Mouse (Mus musculus): ENCODE measurements around the gene Pign. TPM values are rescaled to one million over a fixed set of nuclear protein-coding genes. Genes with fewer than 3 reads are reported as not detected.
A peak's percentile ranks its signal among the peaks of the same experiment; 100 is the strongest.

Gene Pign
- 9.5 and 9.6 TPM in 2 replicates for polyA plus RNA-seq (2015; fragmentation: Nextera tagmentation; extraction: Ambion mirVana)

- H3K27me3 ChIP-seq (replicated peaks; ENCODE audit: control insufficient read depth, insufficient read depth, low read length), result no peaks in the 10 kb centered on the region
- under 1% methylated on average over 41 of the region's 41 CpGs for WGBS
- no peaks in the 10 kb centered on the region for H3K36me3 ChIP-seq (ENCODE audit: control insufficient read depth, insufficient read depth, low read length)
- H3K27ac ChIP-seq (ENCODE audit: low read length), result peak within 1 kb of the TSS; percentile 88
- ATAC-seq, result peak; percentile 99
- no peaks in the 10 kb centered on the region for H3K9me3 ChIP-seq (ENCODE audit: control insufficient read depth, low read length)
- peaks cover 3% of the 10 kb centered on the region; the same call in 1 of the 2 replicates for H3K4me1 ChIP-seq (ENCODE audit: control insufficient read depth, insufficient read depth, low read length)
- peak within 1 kb of the TSS; percentile 89 for H3K4me3 ChIP-seq (ENCODE audit: low read length)
- H3K9ac ChIP-seq (ENCODE audit: low read depth, low read length), result peak within 1 kb of the TSS; percentile 91
- peak within 1 kb of the TSS; percentile 80 for H3K4me2 ChIP-seq (ENCODE audit: low read depth, low read length)
Observed at GRCm38 (mm10) chr1:105663171-105663961, at the start of gene Pign, which contains the start of gene Relch. Pign (minus strand) TSS chr1:105663677. Relch (plus strand) TSS chr1:105663861.

- no peaks in the 10 kb centered on the region for H3K36me3 ChIP-seq (ENCODE audit: control insufficient read depth, insufficient read depth, low read length)
- H3K27ac ChIP-seq (ENCODE audit: low read length), result no peak overlapping the region
- ATAC-seq, result no peak
- no peak overlapping the region for H3K4me2 ChIP-seq (ENCODE audit: low read depth, low read length)
- no peaks in the 10 kb centered on the region for H3K9me3 ChIP-seq (ENCODE audit: control insufficient read depth, low read length)
- no peaks in the 10 kb centered on the region for H3K27me3 ChIP-seq (replicated peaks; ENCODE audit: control insufficient read depth, insufficient read depth, low read length)
- H3K9ac ChIP-seq (ENCODE audit: low read depth, low read length), result no peak overlapping the region
- H3K4me1 ChIP-seq (ENCODE audit: control insufficient read depth, insufficient read depth, low read length), result no peaks in the 10 kb centered on the region
- H3K4me3 ChIP-seq (ENCODE audit: low read length), result no peak overlapping the region
- WGBS, result 93% methylated on average over 2 of the region's 2 CpGs
Observed at GRCm38 (mm10) chr1:105712822-105713221, 49.3 kb upstream of the Pign start.

GRCm38 (mm10) chr1:105711227-105711626, 47.8 kb upstream of the Pign start:
- no peaks in the 10 kb centered on the region for H3K36me3 ChIP-seq (ENCODE audit: control insufficient read depth, insufficient read depth, low read length)
- no peak overlapping the region for H3K9ac ChIP-seq (ENCODE audit: low read depth, low read length)
- no peak overlapping the region for H3K4me3 ChIP-seq (ENCODE audit: low read length)
- H3K27me3 ChIP-seq (replicated peaks; ENCODE audit: control insufficient read depth, insufficient read depth, low read length), result no peaks in the 10 kb centered on the region
- H3K4me2 ChIP-seq (ENCODE audit: low read depth, low read length), result no peak overlapping the region
- 34% methylated on average over 1 of the region's 1 CpGs for WGBS
- no peak overlapping the region for H3K27ac ChIP-seq (ENCODE audit: low read length)
- no peaks in the 10 kb centered on the region for H3K9me3 ChIP-seq (ENCODE audit: control insufficient read depth, low read length)
- no peaks in the 10 kb centered on the region for H3K4me1 ChIP-seq (ENCODE audit: control insufficient read depth, insufficient read depth, low read length)
- no peak for ATAC-seq

DNA sequence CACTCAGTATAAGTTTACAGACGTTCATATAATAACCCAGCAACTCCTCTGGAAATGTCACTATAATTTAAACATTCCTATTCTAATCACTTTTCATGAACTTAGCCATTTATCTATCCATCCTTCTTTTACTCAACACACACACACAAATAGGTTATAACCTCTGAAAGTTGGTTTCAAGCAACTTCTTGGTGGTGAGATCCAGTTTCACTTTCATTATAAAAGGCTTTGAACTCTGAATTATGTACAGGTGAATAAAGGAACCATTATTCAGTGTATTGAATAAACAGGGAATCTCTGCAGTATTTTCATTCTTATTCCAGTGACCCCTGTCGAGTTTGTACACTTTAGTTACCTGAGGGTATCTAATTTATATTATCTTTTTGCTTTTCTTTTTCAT, 45.9 kb upstream of the Pign start:
- Histone ChIP-seq H3K9me3 (ENCODE audit: control insufficient read depth, low read length) (no peaks in the 10 kb centered on the region), H3K36me3 (ENCODE audit: control insufficient read depth, insufficient read depth, low read length) (no peaks in the 10 kb centered on the region), H3K9ac (ENCODE audit: low read depth, low read length) (no peak overlapping the region), H3K27ac (ENCODE audit: low read length) (no peak overlapping the region), H3K27me3 (replicated peaks; ENCODE audit: control insufficient read depth, insufficient read depth, low read length) (no peaks in the 10 kb centered on the region), H3K4me2 (ENCODE audit: low read depth, low read length) (no peak overlapping the region), H3K4me3 (ENCODE audit: low read length) (no peak overlapping the region), H3K4me1 (ENCODE audit: control insufficient read depth, insufficient read depth, low read length) (no peaks in the 10 kb centered on the region)
- 73% methylated on average over 2 of the region's 2 CpGs for WGBS
- ATAC-seq, result no peak

DNA sequence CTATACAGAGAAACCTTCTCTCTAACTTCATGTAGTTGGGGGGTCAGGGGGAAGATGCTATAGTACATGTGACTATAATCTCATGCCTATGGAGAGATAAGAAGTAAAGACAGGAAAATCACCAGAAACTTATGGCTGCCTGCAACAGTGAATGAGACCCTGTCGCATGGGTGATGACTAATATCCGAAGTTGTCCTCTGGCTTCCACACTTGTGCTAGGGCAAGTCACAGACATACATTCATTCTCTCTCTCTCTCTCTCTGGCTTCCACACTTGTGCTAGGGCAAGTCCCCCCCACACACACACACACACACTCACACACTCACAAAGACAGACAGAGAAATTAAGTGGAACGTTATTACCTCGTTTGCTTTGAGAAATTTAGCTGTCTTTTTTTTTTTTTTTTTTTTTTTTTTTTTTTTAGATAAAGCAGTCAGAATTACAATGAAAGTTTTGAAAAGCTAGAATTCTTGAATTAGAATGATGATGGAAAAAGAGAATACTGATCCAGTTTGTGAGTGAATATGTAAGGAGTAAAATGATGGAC, 37.6 kb upstream of the Pign start:
- no peaks in the 10 kb centered on the region for H3K4me1 ChIP-seq (ENCODE audit: control insufficient read depth, insufficient read depth, low read length)
- H3K27me3 ChIP-seq (replicated peaks; ENCODE audit: control insufficient read depth, insufficient read depth, low read length), result no peaks in the 10 kb centered on the region
- 93% methylated on average over 4 of the region's 4 CpGs for WGBS
- H3K9me3 ChIP-seq (ENCODE audit: control insufficient read depth, low read length), result no peaks in the 10 kb centered on the region
- no peak overlapping the region for H3K4me3 ChIP-seq (ENCODE audit: low read length)
- 0 out of 2 replicates have a peak, but pooled peaks cover 2% of the 10 kb centered on the region for H3K36me3 ChIP-seq (ENCODE audit: control insufficient read depth, insufficient read depth, low read length)
- H3K4me2 ChIP-seq (ENCODE audit: low read depth, low read length), result no peak overlapping the region
- no peak for ATAC-seq
- no peak overlapping the region for H3K27ac ChIP-seq (ENCODE audit: low read length)
- H3K9ac ChIP-seq (ENCODE audit: low read depth, low read length), result no peak overlapping the region

GRCm38 (mm10) chr1:105695581-105695980, 32.1 kb upstream of the Pign start:
- Histone ChIP-seq H3K4me3 (ENCODE audit: low read length) (no peak overlapping the region), H3K9ac (ENCODE audit: low read depth, low read length) (no peak overlapping the region), H3K27me3 (replicated peaks; ENCODE audit: control insufficient read depth, insufficient read depth, low read length) (no peaks in the 10 kb centered on the region), H3K4me2 (ENCODE audit: low read depth, low read length) (no peak overlapping the region), H3K9me3 (ENCODE audit: control insufficient read depth, low read length) (no peaks in the 10 kb centered on the region), H3K27ac (ENCODE audit: low read length) (no peak overlapping the region), H3K36me3 (ENCODE audit: control insufficient read depth, insufficient read depth, low read length) (no peaks in the 10 kb centered on the region), H3K4me1 (ENCODE audit: control insufficient read depth, insufficient read depth, low read length) (no peaks in the 10 kb centered on the region)
- ATAC-seq, result no peak
- WGBS, result 86% methylated on average over 2 of the region's 2 CpGs

DNA sequence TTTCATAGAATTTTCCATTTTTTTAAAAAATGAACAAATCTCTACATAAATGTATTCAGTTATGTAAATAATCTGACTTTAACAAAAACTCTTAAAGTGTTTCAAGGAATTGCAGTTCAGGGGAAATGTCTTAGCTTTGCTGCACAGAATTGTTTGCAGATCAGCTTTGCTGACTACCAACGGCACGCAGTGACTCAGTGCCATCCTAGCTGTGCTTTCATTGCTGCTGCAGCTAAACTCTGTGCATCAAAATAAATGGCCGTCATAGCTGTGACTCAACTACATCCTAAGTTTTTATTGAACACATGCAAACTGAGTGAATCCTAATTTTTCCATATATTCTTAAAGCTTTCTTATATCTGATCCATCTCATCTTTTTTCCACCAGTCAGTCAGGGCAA, 22.0 kb upstream of the Pign start:
- no peaks in the 10 kb centered on the region for H3K27me3 ChIP-seq (replicated peaks; ENCODE audit: control insufficient read depth, insufficient read depth, low read length)
- no peak overlapping the region for H3K4me3 ChIP-seq (ENCODE audit: low read length)
- WGBS, result 92% methylated on average over 3 of the region's 3 CpGs
- no peak overlapping the region for H3K9ac ChIP-seq (ENCODE audit: low read depth, low read length)
- H3K27ac ChIP-seq (ENCODE audit: low read length), result no peak overlapping the region
- no peak for ATAC-seq
- H3K9me3 ChIP-seq (ENCODE audit: control insufficient read depth, low read length), result no peaks in the 10 kb centered on the region
- H3K4me2 ChIP-seq (ENCODE audit: low read depth, low read length), result no peak overlapping the region
- H3K4me1 ChIP-seq (ENCODE audit: control insufficient read depth, insufficient read depth, low read length), result peaks cover 2% of the 10 kb centered on the region; the same call in 1 of the 2 replicates
- no peaks in the 10 kb centered on the region for H3K36me3 ChIP-seq (ENCODE audit: control insufficient read depth, insufficient read depth, low read length)

GRCm38 (mm10) chr1:105680587-105680986, 17.1 kb upstream of the Pign start:
- Histone ChIP-seq H3K27ac (ENCODE audit: low read length) (no peak overlapping the region), H3K27me3 (replicated peaks; ENCODE audit: control insufficient read depth, insufficient read depth, low read length) (no peaks in the 10 kb centered on the region), H3K4me1 (ENCODE audit: control insufficient read depth, insufficient read depth, low read length) (no peaks in the 10 kb centered on the region), H3K9me3 (ENCODE audit: control insufficient read depth, low read length) (no peaks in the 10 kb centered on the region), H3K4me2 (ENCODE audit: low read depth, low read length) (no peak overlapping the region), H3K4me3 (ENCODE audit: low read length) (no peak overlapping the region), H3K9ac (ENCODE audit: low read depth, low read length) (no peak overlapping the region), H3K36me3 (ENCODE audit: control insufficient read depth, insufficient read depth, low read length) (no peaks in the 10 kb centered on the region)
- no peak for ATAC-seq
- 84% methylated on average over 1 of the region's 1 CpGs for WGBS

DNA sequence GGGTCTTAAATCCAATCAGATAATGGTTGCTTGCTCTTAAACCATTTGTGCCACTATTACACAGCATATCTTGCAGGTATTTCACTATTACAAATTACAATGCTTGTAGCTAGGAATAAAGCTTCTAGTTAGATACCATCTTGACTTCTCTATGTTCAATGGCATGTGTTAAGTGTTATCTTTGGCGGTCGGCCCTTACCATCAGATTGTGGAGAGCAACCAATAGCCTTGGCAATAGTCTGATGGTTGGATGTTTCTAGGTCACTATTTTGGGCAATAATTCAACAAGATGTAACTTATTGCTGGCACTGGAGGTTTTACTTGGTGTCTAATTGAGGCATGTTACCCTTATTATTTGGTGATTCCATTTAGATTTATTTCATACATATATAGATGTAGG, 11.3 kb upstream of the Pign start:
- Histone ChIP-seq H3K27ac (ENCODE audit: low read length) (no peak overlapping the region), H3K4me1 (ENCODE audit: control insufficient read depth, insufficient read depth, low read length) (no peaks in the 10 kb centered on the region), H3K4me3 (ENCODE audit: low read length) (no peak overlapping the region), H3K4me2 (ENCODE audit: low read depth, low read length) (no peak overlapping the region), H3K9me3 (ENCODE audit: control insufficient read depth, low read length) (no peaks in the 10 kb centered on the region), H3K36me3 (ENCODE audit: control insufficient read depth, insufficient read depth, low read length) (no peaks in the 10 kb centered on the region), H3K9ac (ENCODE audit: low read depth, low read length) (no peak overlapping the region), H3K27me3 (replicated peaks; ENCODE audit: control insufficient read depth, insufficient read depth, low read length) (no peaks in the 10 kb centered on the region)
- 88% methylated on average over 2 of the region's 2 CpGs for WGBS
- no peak for ATAC-seq

All from intestine, embryonic 16.5 days (tissue).